Mouse (Mus musculus): ENCODE data around the gene Nt5c1b. TPM values are rescaled to one million over a fixed set of nuclear protein-coding genes. Genes with fewer than 3 reads are reported as not detected.

Gene Nt5c1b
- polyA plus RNA-seq, 1 experiment from 2014 or later = not detected

DNA sequence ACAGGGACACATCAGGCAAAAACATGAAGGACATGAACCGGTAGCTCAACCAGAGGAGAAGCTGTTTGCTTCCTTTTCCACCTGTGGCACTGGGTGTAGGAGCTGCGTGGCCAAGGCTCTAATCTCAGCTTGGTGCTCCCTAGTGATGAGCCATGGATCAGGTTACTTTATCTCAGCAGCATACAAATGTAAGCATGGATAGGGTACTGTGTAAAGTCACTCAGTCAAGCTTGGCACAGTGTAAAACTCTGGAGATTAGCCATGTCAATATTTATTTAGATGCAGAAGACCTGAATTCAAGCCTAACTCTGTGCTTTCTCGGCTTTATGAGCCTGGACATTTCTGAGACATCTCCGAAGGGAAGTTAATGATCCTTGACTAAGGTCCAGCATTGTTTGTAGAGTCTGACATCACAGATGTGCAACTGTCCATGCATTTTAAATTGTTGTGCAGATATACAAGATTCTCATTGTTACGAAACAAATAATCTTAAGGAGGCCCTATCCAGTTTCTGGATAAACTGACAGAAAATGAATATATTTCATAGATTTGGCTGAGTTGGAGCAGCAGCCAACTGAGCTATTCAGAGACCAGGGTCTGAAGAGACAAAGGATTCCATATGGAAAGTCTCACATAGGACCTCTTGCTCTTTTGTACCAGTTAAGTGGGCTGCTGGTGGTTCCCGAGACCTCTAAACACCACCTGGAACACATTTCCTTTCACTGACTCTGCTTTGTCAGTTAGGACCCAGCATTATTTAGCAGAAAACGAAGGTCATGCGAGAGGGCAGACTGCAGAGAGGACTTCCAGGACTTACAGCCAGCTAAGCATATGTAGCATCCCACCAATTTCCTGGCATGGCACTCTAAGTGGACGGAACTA is 56.5 kb downstream of the Nt5c1b start:
- no peak for ATAC-seq (ENCODE audit: insufficient number of reproducible peaks, low FRiP score, low TSS enrichment, low read depth)

DNA sequence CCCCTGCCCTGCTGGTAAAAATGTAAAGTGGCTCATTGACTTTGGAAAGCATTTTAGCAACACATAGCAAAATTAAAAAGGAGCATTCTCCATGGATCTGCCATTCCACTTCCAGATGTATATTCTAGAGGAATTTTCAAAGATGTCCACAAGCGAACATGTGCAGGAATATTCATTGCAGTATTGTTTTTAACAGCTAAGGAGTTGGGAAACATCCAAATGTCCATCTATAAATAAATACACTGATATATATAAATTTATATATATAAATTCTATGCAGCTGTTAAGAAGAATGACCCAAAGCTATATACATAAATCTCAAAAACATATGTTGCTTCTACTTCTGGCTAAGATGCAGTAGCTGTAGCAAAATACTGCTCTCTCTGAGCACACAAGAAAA is 61.2 kb downstream of the Nt5c1b start:
- Histone ChIP-seq H3K9me3 (no peaks in the 10 kb centered on the region), H3K4me3 (no peak overlapping the region), H3K36me3 (no peaks in the 10 kb centered on the region), H3K4me1 (no peaks in the 10 kb centered on the region), H3K27me3 (no peaks in the 10 kb centered on the region), H3K27ac (no peak overlapping the region), H3K4me2 (no peak overlapping the region), H3K9ac (no peak overlapping the region)
- no peak for ATAC-seq (ENCODE audit: insufficient number of reproducible peaks, low FRiP score, low TSS enrichment, low read depth)
- 68% methylated on average over 1 of the region's 1 CpGs for WGBS

More for the DNA sequence above, 56.5 kb downstream of the Nt5c1b start:
- Histone ChIP-seq H3K4me3 (no peak overlapping the region), H3K4me1 (no peaks in the 10 kb centered on the region), H3K9me3 (no peaks in the 10 kb centered on the region), H3K4me2 (no peak overlapping the region), H3K27ac (no peak overlapping the region), H3K9ac (no peak overlapping the region), H3K27me3 (no peaks in the 10 kb centered on the region), H3K36me3 (no peaks in the 10 kb centered on the region)
- 62% methylated on average over 9 of the region's 9 CpGs for WGBS

DNA sequence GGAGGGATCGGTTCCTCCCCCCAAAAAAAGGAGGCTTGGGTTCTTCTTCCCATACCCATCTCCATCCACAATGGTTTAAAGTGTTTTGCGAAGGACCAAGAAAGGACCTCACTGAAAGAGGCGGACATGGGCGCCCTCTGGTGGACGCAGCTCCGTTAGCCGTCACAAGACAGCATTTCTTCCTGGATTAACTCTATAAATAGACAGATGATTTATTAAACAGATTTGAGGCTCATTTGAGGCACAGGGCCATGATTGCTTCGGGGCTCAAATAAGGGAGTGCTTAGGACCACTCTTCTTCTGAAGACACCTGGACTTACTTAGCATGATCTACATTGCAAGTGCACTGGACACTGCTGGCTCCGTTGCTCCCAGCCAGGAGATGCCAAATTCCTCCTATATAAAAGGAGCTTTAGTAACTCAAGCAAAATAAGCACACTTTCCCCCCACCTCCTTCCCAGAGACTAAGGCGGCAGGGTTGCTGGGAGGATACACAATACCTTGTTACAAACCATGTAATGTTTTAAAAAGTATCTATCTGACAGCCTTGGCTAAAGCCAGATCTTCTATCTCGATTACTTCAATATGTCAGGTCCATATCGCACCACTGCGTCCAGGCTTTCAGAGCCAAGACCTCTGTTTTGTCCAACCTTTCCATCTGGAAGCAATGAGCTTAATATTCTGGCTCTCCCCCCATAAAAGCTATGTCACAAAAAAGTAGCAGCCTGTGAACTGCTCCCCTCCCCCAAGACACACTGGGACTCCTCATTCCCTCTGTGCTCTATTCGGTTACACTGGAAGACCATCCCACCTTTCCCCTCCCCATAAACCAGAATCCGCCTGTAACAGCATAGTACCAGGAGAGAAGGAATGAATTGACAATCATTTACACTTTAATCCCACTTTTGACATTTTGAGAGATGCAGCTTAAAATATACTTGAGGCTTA is 68.6 kb downstream of the Nt5c1b start:
- Histone ChIP-seq H3K9me3 (no peaks in the 10 kb centered on the region), H3K27me3 (no peaks in the 10 kb centered on the region), H3K4me2 (no peak overlapping the region), H3K4me3 (no peak overlapping the region), H3K9ac (no peak overlapping the region), H3K27ac (no peak overlapping the region), H3K4me1 (peaks cover 18% of the 10 kb centered on the region), H3K36me3 (no peaks in the 10 kb centered on the region)
- 14% methylated on average over 15 of the region's 15 CpGs for WGBS
- peak; percentile 81 for ATAC-seq (ENCODE audit: insufficient number of reproducible peaks, low FRiP score, low TSS enrichment, low read depth)

Other genes starting within 250 kb of the Nt5c1b start
- gene Rdh14, start 20.8 kb downstream of the Nt5c1b start, polyA plus RNA-seq (2015; fragmentation: Nextera tagmentation; extraction: Ambion mirVana) = 40.5 and 42.1 TPM in 2 replicates